Mouse (Mus musculus): Measurements from ENCODE around the gene Smco2. TPM values are rescaled to one million over a fixed set of nuclear protein-coding genes. Genes with fewer than 3 reads are reported as not detected.
A peak's percentile ranks its signal among the peaks of the same experiment; 100 is the strongest.

The Smco2 gene
- not detected in 2 replicates for polyA plus RNA-seq (2015; fragmentation: Nextera tagmentation; extraction: Ambion mirVana)

- Histone ChIP-seq H3K27ac (no peak within 1 kb of the TSS), H3K4me2 (no peak within 1 kb of the TSS), H3K27me3 (no peaks in the 10 kb centered on the region), H3K9ac (no peak within 1 kb of the TSS), H3K4me3 (no peak within 1 kb of the TSS), H3K9me3 (replicated peaks) (no peaks in the 10 kb centered on the region), H3K4me1 (no peaks in the 10 kb centered on the region), H3K36me3 (ENCODE audit: poor library complexity, severe bottlenecking) (no peaks in the 10 kb centered on the region)
- WGBS: 70% methylated on average over 4 of the region's 4 CpGs
- ATAC-seq: no peak
Measured at GRCm38 (mm10) chr6:146850050-146850449, at the start of gene Smco2. Gene Smco2, plus strand, starts transcription at chr6:146850104.

GRCm38 (mm10) chr6:146809991-146810390, 39.9 kb upstream of the Smco2 start:
- H3K4me2 ChIP-seq: no peak overlapping the region
- H3K27ac ChIP-seq: no peak overlapping the region
- H3K9me3 ChIP-seq (replicated peaks): no peaks in the 10 kb centered on the region
- H3K4me1 ChIP-seq: no peaks in the 10 kb centered on the region
- no peaks in the 10 kb centered on the region for H3K36me3 ChIP-seq (ENCODE audit: poor library complexity, severe bottlenecking)
- 93% methylated on average over 6 of the region's 6 CpGs for WGBS
- ATAC-seq: no peak
- no peaks in the 10 kb centered on the region for H3K27me3 ChIP-seq
- no peak overlapping the region for H3K4me3 ChIP-seq
- H3K9ac ChIP-seq: no peak overlapping the region

- ATAC-seq: no peak
Measured at GRCm38 (mm10) chr6:146813007-146813406, 36.9 kb upstream of the Smco2 start.

GRCm38 (mm10) chr6:146820177-146820965, 29.5 kb upstream of the Smco2 start:
- no peaks in the 10 kb centered on the region for H3K4me1 ChIP-seq
- H3K27ac ChIP-seq: no peak overlapping the region
- H3K4me2 ChIP-seq: no peak overlapping the region
- WGBS: 87% methylated on average over 29 of the region's 29 CpGs
- no peak for ATAC-seq
- no peaks in the 10 kb centered on the region for H3K9me3 ChIP-seq (replicated peaks)
- no peak overlapping the region for H3K4me3 ChIP-seq
- no peaks in the 10 kb centered on the region for H3K27me3 ChIP-seq
- no peak overlapping the region for H3K9ac ChIP-seq
- no peaks in the 10 kb centered on the region for H3K36me3 ChIP-seq (ENCODE audit: poor library complexity, severe bottlenecking)

More at GRCm38 (mm10) chr6:146813007-146813406, 36.9 kb upstream of the Smco2 start:
- Histone ChIP-seq H3K4me3 (no peak overlapping the region), H3K9me3 (replicated peaks) (no peaks in the 10 kb centered on the region), H3K36me3 (ENCODE audit: poor library complexity, severe bottlenecking) (no peaks in the 10 kb centered on the region), H3K4me2 (no peak overlapping the region), H3K27me3 (no peaks in the 10 kb centered on the region), H3K27ac (no peak overlapping the region), H3K4me1 (no peaks in the 10 kb centered on the region), H3K9ac (no peak overlapping the region)
- WGBS: 90% methylated on average over 5 of the region's 5 CpGs

- 90% methylated on average over 13 of the region's 13 CpGs for WGBS
- ATAC-seq: no peak
Measured at GRCm38 (mm10) chr6:146821958-146822357, 27.9 kb upstream of the Smco2 start.

GRCm38 (mm10) chr6:146824727-146825486, 25.0 kb upstream of the Smco2 start:
- H3K9me3 ChIP-seq (replicated peaks): no peaks in the 10 kb centered on the region
- no peaks in the 10 kb centered on the region for H3K4me1 ChIP-seq
- WGBS: 43% methylated on average over 16 of the region's 16 CpGs
- H3K4me3 ChIP-seq: no peak overlapping the region
- no peaks in the 10 kb centered on the region for H3K36me3 ChIP-seq (ENCODE audit: poor library complexity, severe bottlenecking)
- no peak overlapping the region for H3K9ac ChIP-seq
- ATAC-seq: peak; percentile 89
- no peak overlapping the region for H3K27ac ChIP-seq
- no peaks in the 10 kb centered on the region for H3K27me3 ChIP-seq
- H3K4me2 ChIP-seq: no peak overlapping the region

More at GRCm38 (mm10) chr6:146821958-146822357, 27.9 kb upstream of the Smco2 start:
- no peaks in the 10 kb centered on the region for H3K27me3 ChIP-seq
- H3K4me2 ChIP-seq: no peak overlapping the region
- H3K27ac ChIP-seq: no peak overlapping the region
- H3K4me3 ChIP-seq: no peak overlapping the region
- H3K4me1 ChIP-seq: no peaks in the 10 kb centered on the region
- H3K36me3 ChIP-seq (ENCODE audit: poor library complexity, severe bottlenecking): no peaks in the 10 kb centered on the region
- H3K9me3 ChIP-seq (replicated peaks): no peaks in the 10 kb centered on the region
- H3K9ac ChIP-seq: no peak overlapping the region

- H3K4me2 ChIP-seq: no peak overlapping the region
- H3K9ac ChIP-seq: no peak overlapping the region
- no peaks in the 10 kb centered on the region for H3K27me3 ChIP-seq
- no peaks in the 10 kb centered on the region for H3K36me3 ChIP-seq (ENCODE audit: poor library complexity, severe bottlenecking)
- 81% methylated on average over 1 of the region's 1 CpGs for WGBS
- no peak overlapping the region for H3K27ac ChIP-seq
- no peaks in the 10 kb centered on the region for H3K9me3 ChIP-seq (replicated peaks)
- no peak for ATAC-seq
- H3K4me3 ChIP-seq: no peak overlapping the region
- H3K4me1 ChIP-seq: no peaks in the 10 kb centered on the region
Measured at GRCm38 (mm10) chr6:146825487-146825773, 24.5 kb upstream of the Smco2 start.

GRCm38 (mm10) chr6:146831320-146831719, 18.6 kb upstream of the Smco2 start:
- Histone ChIP-seq H3K9me3 (replicated peaks) (no peaks in the 10 kb centered on the region), H3K9ac (no peak overlapping the region), H3K4me3 (no peak overlapping the region), H3K27me3 (no peaks in the 10 kb centered on the region), H3K27ac (no peak overlapping the region), H3K36me3 (ENCODE audit: poor library complexity, severe bottlenecking) (no peaks in the 10 kb centered on the region), H3K4me2 (no peak overlapping the region), H3K4me1 (no peaks in the 10 kb centered on the region)
- no peak for ATAC-seq
- 94% methylated on average over 12 of the region's 12 CpGs for WGBS

GRCm38 (mm10) chr6:146833485-146834314, 16.2 kb upstream of the Smco2 start:
- H3K27me3 ChIP-seq: no peaks in the 10 kb centered on the region
- no peak overlapping the region for H3K4me3 ChIP-seq
- H3K4me1 ChIP-seq: no peaks in the 10 kb centered on the region
- no peak overlapping the region for H3K4me2 ChIP-seq
- no peak overlapping the region for H3K9ac ChIP-seq
- ATAC-seq: peak; percentile 83
- H3K27ac ChIP-seq: no peak overlapping the region
- 67% methylated on average over 6 of the region's 6 CpGs for WGBS
- no peaks in the 10 kb centered on the region for H3K9me3 ChIP-seq (replicated peaks)
- no peaks in the 10 kb centered on the region for H3K36me3 ChIP-seq (ENCODE audit: poor library complexity, severe bottlenecking)

GRCm38 (mm10) chr6:146834342-146834741, 15.6 kb upstream of the Smco2 start:
- no peak overlapping the region for H3K4me2 ChIP-seq
- no peak overlapping the region for H3K27ac ChIP-seq
- no peaks in the 10 kb centered on the region for H3K9me3 ChIP-seq (replicated peaks)
- ATAC-seq: 0 out of 2 replicates have a peak, but pooled peaks have one; percentile 5
- H3K9ac ChIP-seq: no peak overlapping the region
- 86% methylated on average over 3 of the region's 3 CpGs for WGBS
- H3K27me3 ChIP-seq: no peaks in the 10 kb centered on the region
- H3K4me1 ChIP-seq: no peaks in the 10 kb centered on the region
- H3K4me3 ChIP-seq: no peak overlapping the region
- H3K36me3 ChIP-seq (ENCODE audit: poor library complexity, severe bottlenecking): no peaks in the 10 kb centered on the region

GRCm38 (mm10) chr6:146835784-146836183, 14.1 kb upstream of the Smco2 start:
- no peak overlapping the region for H3K4me2 ChIP-seq
- no peak overlapping the region for H3K27ac ChIP-seq
- H3K9ac ChIP-seq: no peak overlapping the region
- no peaks in the 10 kb centered on the region for H3K4me1 ChIP-seq
- H3K4me3 ChIP-seq: no peak overlapping the region
- no peaks in the 10 kb centered on the region for H3K36me3 ChIP-seq (ENCODE audit: poor library complexity, severe bottlenecking)
- no peaks in the 10 kb centered on the region for H3K9me3 ChIP-seq (replicated peaks)
- ATAC-seq: no peak
- 45% methylated on average over 4 of the region's 4 CpGs for WGBS
- no peaks in the 10 kb centered on the region for H3K27me3 ChIP-seq

- Histone ChIP-seq H3K36me3 (ENCODE audit: poor library complexity, severe bottlenecking) (no peaks in the 10 kb centered on the region), H3K4me2 (no peak overlapping the region), H3K27me3 (no peaks in the 10 kb centered on the region), H3K27ac (no peak overlapping the region), H3K4me1 (no peaks in the 10 kb centered on the region), H3K9me3 (replicated peaks) (no peaks in the 10 kb centered on the region), H3K9ac (no peak overlapping the region), H3K4me3 (no peak overlapping the region)
- no peak for ATAC-seq
- 66% methylated on average over 7 of the region's 7 CpGs for WGBS
Measured at GRCm38 (mm10) chr6:146837316-146837715, 12.6 kb upstream of the Smco2 start.
